Mouse (Mus musculus) bone marrow macrophage, adult 2 months (primary cell): ENCODE measurements around the gene Rpl7a.

ENCODE experiments used
- CTCF ChIP-seq: IDR thresholded peaks from 2 replicates; pipeline ENCODE4 v1.5.1; 2012; ENCODE audit warnings: low read depth, mild to moderate bottlenecking, low read length, moderate library complexity
- POLR2A ChIP-seq: IDR thresholded peaks from 2 replicates; pipeline ENCODE4 v1.6.1; 2012; ENCODE audit warnings: mild to moderate bottlenecking, low read depth, low read length, borderline replicate concordance

GRCm38 (mm10) chr2:26901834-26902400 is 8.6 kb upstream of the Rpl7a start:
- TF ChIP-seq POLR2A (no peak), CTCF (no peak)
